Mouse (Mus musculus): ENCODE data around the gene Vmn1r188. TPM values are rescaled to one million over a fixed set of nuclear protein-coding genes. Genes with fewer than 3 reads are reported as not detected.
"Not testable (repeated sequence)": the region's sequence is repeated elsewhere in the genome, so short reads cannot be mapped to it uniquely, and the experiment has no call there.

Vmn1r188 gene
- polyA plus RNA-seq (2015; fragmentation: Nextera tagmentation; extraction: Ambion mirVana) = not detected in 2 replicates

GRCm38 (mm10) chr13:22084140-22084539 lies at the start of gene Vmn1r188:
Gene Vmn1r188, plus strand, starts transcription at chr13:22084440.
- not testable (repeated sequence) for ATAC-seq (ENCODE audit: insufficient number of reproducible peaks, low FRiP score, low TSS enrichment, low read depth)
- 76% methylated on average over 1 of the region's 1 CpGs for WGBS

GRCm38 (mm10) chr13:22034443-22035266 lies 49.6 kb upstream of the Vmn1r188 start:
- Histone ChIP-seq H3K27me3 (no peaks in the 10 kb centered on the region), H3K9me3 (replicated peaks) (no peaks in the 10 kb centered on the region), H3K9ac (peak overlapping the region; percentile 31; the same call in 1 of the 2 replicates), H3K4me3 (replicated peaks) (peak overlapping the region; percentile 48), H3K27ac (replicated peaks) (peak overlapping the region; percentile 73), H3K36me3 (no peaks in the 10 kb centered on the region), H3K4me2 (replicated peaks) (peak overlapping the region; percentile 58), H3K4me1 (peaks cover 13% of the 10 kb centered on the region)
- WGBS = under 1% methylated on average over 14 of the region's 14 CpGs
- ATAC-seq (ENCODE audit: insufficient number of reproducible peaks, low FRiP score, low TSS enrichment, low read depth) = no peak; the same call in 1 of the 2 replicates

More at GRCm38 (mm10) chr13:22084140-22084539, at the start of gene Vmn1r188:
- not testable (repeated sequence) for H3K27ac ChIP-seq (replicated peaks); H3K36me3 ChIP-seq; H3K4me1 ChIP-seq; H3K4me2 ChIP-seq (replicated peaks); H3K9me3 ChIP-seq (replicated peaks); H3K27me3 ChIP-seq; H3K4me3 ChIP-seq (replicated peaks); H3K9ac ChIP-seq

- under 1% methylated on average over 24 of the region's 69 CpGs for WGBS
- peak within 1 kb of the TSS; percentile 81 for H3K27ac ChIP-seq (replicated peaks)
- H3K36me3 ChIP-seq; H3K27me3 ChIP-seq; H3K9me3 ChIP-seq (replicated peaks): not testable (repeated sequence)
- H3K4me3 ChIP-seq (replicated peaks) = peak within 1 kb of the TSS; percentile 48
- peak; percentile 97 for ATAC-seq (ENCODE audit: insufficient number of reproducible peaks, low FRiP score, low TSS enrichment, low read depth)
- peaks cover 20% of the 10 kb centered on the region for H3K4me1 ChIP-seq
- peak within 1 kb of the TSS; percentile 31 for H3K9ac ChIP-seq
- peak within 1 kb of the TSS; percentile 58 for H3K4me2 ChIP-seq (replicated peaks)
Observed at GRCm38 (mm10) chr13:22035267-22036148, 48.7 kb upstream of the Vmn1r188 start, which contains the start of the genes Hist1h2ah and Hist1h2bk. Gene Hist1h2ah, minus strand, starts transcription at chr13:22035568. Gene Hist1h2bk, plus strand, starts transcription at chr13:22035870.

GRCm38 (mm10) chr13:22036149-22036956 lies 47.9 kb upstream of the Vmn1r188 start:
- no peaks in the 10 kb centered on the region for H3K27me3 ChIP-seq
- H3K4me3 ChIP-seq (replicated peaks) = peak overlapping the region; percentile 48
- peak overlapping the region; percentile 58 for H3K4me2 ChIP-seq (replicated peaks)
- no peaks in the 10 kb centered on the region for H3K9me3 ChIP-seq (replicated peaks)
- H3K9ac ChIP-seq = peak overlapping the region; percentile 24; the same call in 1 of the 2 replicates
- H3K27ac ChIP-seq (replicated peaks) = peak overlapping the region; percentile 80
- 2% methylated on average over 20 of the region's 23 CpGs for WGBS
- no peaks in the 10 kb centered on the region for H3K36me3 ChIP-seq
- peaks cover 24% of the 10 kb centered on the region for H3K4me1 ChIP-seq
- ATAC-seq (ENCODE audit: insufficient number of reproducible peaks, low FRiP score, low TSS enrichment, low read depth) = no peak

GRCm38 (mm10) chr13:22036986-22037385 lies 47.3 kb upstream of the Vmn1r188 start:
- Histone ChIP-seq H3K4me1 (peaks cover 25% of the 10 kb centered on the region), H3K4me3 (replicated peaks) (peak overlapping the region; percentile 48), H3K4me2 (replicated peaks) (peak overlapping the region; percentile 58; the same call in 1 of the 2 replicates), H3K27me3 (no peaks in the 10 kb centered on the region), H3K36me3 (no peaks in the 10 kb centered on the region), H3K27ac (replicated peaks) (peak overlapping the region; percentile 80), H3K9me3 (replicated peaks) (no peaks in the 10 kb centered on the region), H3K9ac (peak overlapping the region; percentile 24; the same call in 1 of the 2 replicates)
- no peak for ATAC-seq (ENCODE audit: insufficient number of reproducible peaks, low FRiP score, low TSS enrichment, low read depth)
- WGBS = 44% methylated on average over 3 of the region's 3 CpGs

- ATAC-seq (ENCODE audit: insufficient number of reproducible peaks, low FRiP score, low TSS enrichment, low read depth) = no peak
- no peak overlapping the region for H3K9ac ChIP-seq
- no peaks in the 10 kb centered on the region for H3K36me3 ChIP-seq
- no peak overlapping the region for H3K4me3 ChIP-seq (replicated peaks)
- H3K4me1 ChIP-seq = peaks cover 29% of the 10 kb centered on the region
- H3K4me2 ChIP-seq (replicated peaks) = no peak overlapping the region
- H3K9me3 ChIP-seq (replicated peaks) = no peaks in the 10 kb centered on the region
- H3K27ac ChIP-seq (replicated peaks) = no peak overlapping the region; the same call in 1 of the 2 replicates
- H3K27me3 ChIP-seq = no peaks in the 10 kb centered on the region
- 47% methylated on average over 2 of the region's 2 CpGs for WGBS
Observed at GRCm38 (mm10) chr13:22037415-22037814, 46.8 kb upstream of the Vmn1r188 start.

GRCm38 (mm10) chr13:22039364-22039763 lies 44.9 kb upstream of the Vmn1r188 start:
- 49% methylated on average over 5 of the region's 5 CpGs for WGBS
- Histone ChIP-seq H3K36me3 (no peaks in the 10 kb centered on the region), H3K9ac (no peak overlapping the region), H3K9me3 (replicated peaks) (no peaks in the 10 kb centered on the region), H3K27me3 (no peaks in the 10 kb centered on the region), H3K27ac (replicated peaks) (0 out of 2 replicates have a peak overlapping the region, but pooled peaks have one; percentile 94), H3K4me2 (replicated peaks) (peak overlapping the region; percentile 60; the same call in 1 of the 2 replicates), H3K4me1 (peaks cover 32% of the 10 kb centered on the region), H3K4me3 (replicated peaks) (no peak overlapping the region)
- ATAC-seq (ENCODE audit: insufficient number of reproducible peaks, low FRiP score, low TSS enrichment, low read depth) = no peak

- Histone ChIP-seq H3K9ac (peak overlapping the region; percentile 54; the same call in 1 of the 2 replicates), H3K27ac (replicated peaks) (peak overlapping the region; percentile 94), H3K4me2 (replicated peaks) (peak overlapping the region; percentile 60), H3K4me1 (peaks cover 27% of the 10 kb centered on the region), H3K9me3 (replicated peaks) (no peaks in the 10 kb centered on the region), H3K4me3 (replicated peaks) (peak overlapping the region; percentile 48), H3K36me3 (no peaks in the 10 kb centered on the region), H3K27me3 (no peaks in the 10 kb centered on the region)
- 8% methylated on average over 2 of the region's 2 CpGs for WGBS
- no peak for ATAC-seq (ENCODE audit: insufficient number of reproducible peaks, low FRiP score, low TSS enrichment, low read depth)
Observed at GRCm38 (mm10) chr13:22039951-22040463, 44.2 kb upstream of the Vmn1r188 start.

- no peaks in the 10 kb centered on the region for H3K9me3 ChIP-seq (replicated peaks)
- no peaks in the 10 kb centered on the region for H3K27me3 ChIP-seq
- peak overlapping the region; percentile 54 for H3K9ac ChIP-seq
- under 1% methylated on average over 23 of the region's 24 CpGs for WGBS
- H3K36me3 ChIP-seq = no peaks in the 10 kb centered on the region
- H3K4me2 ChIP-seq (replicated peaks) = peak overlapping the region; percentile 60
- H3K4me1 ChIP-seq = peaks cover 27% of the 10 kb centered on the region
- H3K4me3 ChIP-seq (replicated peaks) = peak overlapping the region; percentile 48
- peak overlapping the region; percentile 94 for H3K27ac ChIP-seq (replicated peaks)
- peak; percentile 3; the same call in 1 of the 2 replicates for ATAC-seq (ENCODE audit: insufficient number of reproducible peaks, low FRiP score, low TSS enrichment, low read depth)
Observed at GRCm38 (mm10) chr13:22040464-22041141, 43.6 kb upstream of the Vmn1r188 start.

- 0% methylated on average over 25 of the region's 27 CpGs for WGBS
- ATAC-seq (ENCODE audit: insufficient number of reproducible peaks, low FRiP score, low TSS enrichment, low read depth) = peak; percentile 72
- peak within 1 kb of the TSS; percentile 54 for H3K9ac ChIP-seq
- peak within 1 kb of the TSS; percentile 94 for H3K27ac ChIP-seq (replicated peaks)
- H3K4me2 ChIP-seq (replicated peaks) = peak within 1 kb of the TSS; percentile 60
- H3K36me3 ChIP-seq; H3K9me3 ChIP-seq (replicated peaks); H3K27me3 ChIP-seq: not testable (repeated sequence)
- H3K4me3 ChIP-seq (replicated peaks) = peak within 1 kb of the TSS; percentile 48
- peaks cover 26% of the 10 kb centered on the region for H3K4me1 ChIP-seq
Observed at GRCm38 (mm10) chr13:22041142-22041536, 43.1 kb upstream of the Vmn1r188 start, which contains the start of gene Hist1h4i. Gene Hist1h4i, minus strand, starts transcription at chr13:22041362.

Measured in embryonic facial prominence, embryonic 15.5 days (tissue).